In the genomic region with DNA sequence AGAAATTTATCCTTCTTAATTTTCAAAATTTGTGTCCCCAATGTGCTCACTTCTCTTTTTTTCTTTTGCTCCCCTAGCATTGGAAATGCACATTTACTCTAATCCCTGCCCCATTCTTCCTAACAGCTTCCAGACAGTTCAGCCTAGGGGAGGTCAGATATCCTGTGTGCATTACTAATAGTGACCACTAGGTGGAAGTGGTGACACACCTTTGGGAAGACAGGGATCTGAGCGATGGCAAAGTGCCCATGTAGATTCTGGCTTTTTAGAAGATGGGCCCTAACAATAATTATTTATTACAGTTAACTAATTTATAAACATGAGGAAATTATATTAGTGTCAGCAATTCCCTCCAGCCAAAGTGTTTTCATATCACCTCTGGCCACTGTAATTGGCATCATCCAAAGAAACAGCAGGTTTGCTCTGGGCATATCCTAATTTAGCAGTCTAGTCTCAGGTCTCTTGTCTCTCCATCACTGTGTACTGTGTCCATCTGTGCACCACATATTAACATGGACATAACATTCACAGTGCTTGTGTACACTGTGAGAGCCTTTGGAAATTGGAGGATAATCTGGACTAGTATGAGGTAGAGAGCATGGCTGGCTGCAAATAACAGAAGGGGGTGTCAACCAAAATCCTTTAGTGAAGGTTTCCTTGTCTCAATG, we compare ENCODE assay signal across 8 mouse cellular contexts. TPM values are rescaled to one million over a fixed set of nuclear protein-coding genes. Genes with fewer than 3 reads are reported as not detected.
DNase-seq lines count a peak whose midpoint lies in the region; ATAC-seq and TF ChIP-seq lines count a peak whose summit lies in the region.

No protein-coding gene starts in this region.

- H3K36me3 ChIP-seq in forebrain, postnatal 0 days (ENCODE audit: insufficient read depth): no peaks in the 10 kb centered on the region
- no peaks in the 10 kb centered on the region for H3K36me3 ChIP-seq in intestine, embryonic 14.5 days (ENCODE audit: control insufficient read depth, insufficient read depth, low read length)
- H3K36me3 ChIP-seq in stomach, postnatal 0 days (ENCODE audit: control insufficient read depth, insufficient read depth, low read length): no peaks in the 10 kb centered on the region

- no peak for TF ChIP-seq EP300 in stomach, postnatal 0 days (optimal IDR thresholded peaks at IDR 0.05)

- whole genome bisulfite sequencing in forebrain, postnatal 0 days: 5% methylated on average over 1 of the region's 1 CpGs
- 3% methylated on average over 1 of the region's 1 CpGs for WGBS in intestine, embryonic 14.5 days
- WGBS in stomach, postnatal 0 days: 10% methylated on average over 1 of the region's 1 CpGs

- H3K4me2 ChIP-seq in forebrain, postnatal 0 days (ENCODE audit: low read depth): no peak overlapping the region
- H3K4me2 ChIP-seq in intestine, embryonic 14.5 days (ENCODE audit: low read length): no peak overlapping the region
- no peak overlapping the region for H3K4me2 ChIP-seq in stomach, postnatal 0 days (replicated peaks; ENCODE audit: low read depth)

- intact Hi-C loops in left cerebral cortex, adult 2 months (cut with DNase I): loop anchor here (1.0 to 10.0 kb wide), 6 partner anchors 436 to 820 kb away; partner anchors contain the start of genes Casp2, Epha1 and Fam131b

- no peaks in the 10 kb centered on the region for H3K9me3 ChIP-seq in forebrain, postnatal 0 days (ENCODE audit: low read length)
- H3K9me3 ChIP-seq in intestine, embryonic 14.5 days (ENCODE audit: control insufficient read depth, low read length): no peaks in the 10 kb centered on the region
- no peaks in the 10 kb centered on the region for H3K9me3 ChIP-seq in stomach, postnatal 0 days (ENCODE audit: control insufficient read depth, low read length)

- peak; percentile 86 for ATAC-seq in forebrain, postnatal 0 days
- ATAC-seq in intestine, embryonic 14.5 days (replicated peaks; ENCODE audit: low FRiP score, low TSS enrichment, low read depth): peak; percentile 78
- no peak for ATAC-seq in stomach, postnatal 0 days (ENCODE audit: low FRiP score, low TSS enrichment)

- H3K27me3 ChIP-seq in forebrain, postnatal 0 days (ENCODE audit: insufficient read depth, low read length): no peaks in the 10 kb centered on the region
- no peaks in the 10 kb centered on the region for H3K27me3 ChIP-seq in intestine, embryonic 14.5 days (replicated peaks; ENCODE audit: control insufficient read depth, insufficient read depth, low read length)
- no peaks in the 10 kb centered on the region for H3K27me3 ChIP-seq in stomach, postnatal 0 days (ENCODE audit: control insufficient read depth, insufficient read depth, low read length)

- peak; percentile 40 for DNase-seq in urinary bladder, postnatal 25 days (ENCODE audit: low spot score)
- DNase-seq in urinary bladder, postnatal 4 days (ENCODE audit: low spot score in 2 of 2): no peak
- DNase-seq in cerebellum, adult 18-20 months: peak; percentile 52 to 64
- peak; percentile 85 for DNase-seq in forebrain, postnatal 0 days
- peak; percentile 62 for DNase-seq in intestine, embryonic 14.5 days (ENCODE audit: low spot score)
- DNase-seq in left cerebral cortex, adult 2 months (ENCODE audit: extremely low spot score in 1 of 2, low spot score in 2 of 2): peak; percentile 44 to 50
- DNase-seq in mesoderm, embryonic 11.5 days (ENCODE audit: low read depth, low spot score): peak; percentile 71
- peak; percentile 27 for DNase-seq in stomach, postnatal 0 days (ENCODE audit: low spot score)

- H3K9ac ChIP-seq in forebrain, postnatal 0 days: no peak overlapping the region
- H3K9ac ChIP-seq in intestine, embryonic 14.5 days (ENCODE audit: low read length): no peak overlapping the region
- no peak overlapping the region for H3K9ac ChIP-seq in stomach, postnatal 0 days (ENCODE audit: low read length)

- no peaks in the 10 kb centered on the region for H3K4me1 ChIP-seq in forebrain, postnatal 0 days (ENCODE audit: insufficient read depth)
- H3K4me1 ChIP-seq in intestine, embryonic 14.5 days (replicated peaks; ENCODE audit: control insufficient read depth, insufficient read depth, low read length): no peaks in the 10 kb centered on the region
- no peaks in the 10 kb centered on the region for H3K4me1 ChIP-seq in stomach, postnatal 0 days (replicated peaks; ENCODE audit: control insufficient read depth, insufficient read depth)

- no peak overlapping the region for H3K27ac ChIP-seq in forebrain, postnatal 0 days (ENCODE audit: low read depth, low read length)
- H3K27ac ChIP-seq in intestine, embryonic 14.5 days (ENCODE audit: low read depth): no peak overlapping the region
- no peak overlapping the region for H3K27ac ChIP-seq in left cerebral cortex, adult 2 months
- no peak overlapping the region for H3K27ac ChIP-seq in stomach, postnatal 0 days (replicated peaks)

- TF ChIP-seq CTCF in forebrain, postnatal 0 days (IDR thresholded peaks at IDR 0.05; ENCODE audit: low read depth): peak; percentile 92
- peak; percentile 95 for TF ChIP-seq CTCF in left cerebral cortex, adult 2 months (IDR thresholded peaks at IDR 0.05)
- peak; percentile 93 for TF ChIP-seq CTCF in stomach, postnatal 0 days (IDR thresholded peaks at IDR 0.05; ENCODE audit: low read depth)

- no peak overlapping the region for H3K4me3 ChIP-seq in forebrain, postnatal 0 days (ENCODE audit: low read depth, low read length)
- H3K4me3 ChIP-seq in intestine, embryonic 14.5 days (ENCODE audit: low read depth, low read length): no peak overlapping the region
- no peak overlapping the region for H3K4me3 ChIP-seq in left cerebral cortex, adult 2 months
- no peak overlapping the region for H3K4me3 ChIP-seq in stomach, postnatal 0 days (ENCODE audit: low read depth, low read length)

RNA-seq across cellular contexts. Expression of gene Olfr459, which starts 13.1 kb away (rescaled TPM):
- total RNA-seq in forebrain, postnatal 0 days (2014; rRNA removed): not detected in 2 replicates
- polyA plus RNA-seq in forebrain, postnatal 0 days (2015; fragmentation: Nextera tagmentation; extraction: Ambion mirVana): not detected in 2 replicates
- polyA plus RNA-seq in intestine, embryonic 14.5 days (2014; fragmentation: Nextera tagmentation; extraction: Ambion mirVana): 0.04 TPM in 1 of 2 replicates, not detected in the other
- not detected for total RNA-seq in left cerebral cortex, adult 2 months (2021)
- polyA plus RNA-seq in stomach, postnatal 0 days (2015; fragmentation: Nextera tagmentation; extraction: Ambion mirVana): not detected in 2 replicates

RNA-seq across cellular contexts. Expression of gene Kel, which starts 57.7 kb away (rescaled TPM):
- not detected in 2 replicates for total RNA-seq in forebrain, postnatal 0 days (2014; rRNA removed)
- not detected in 2 replicates for polyA plus RNA-seq in forebrain, postnatal 0 days (2015; fragmentation: Nextera tagmentation; extraction: Ambion mirVana)
- 0.64 and 1.7 TPM in 2 replicates for polyA plus RNA-seq in intestine, embryonic 14.5 days (2014; fragmentation: Nextera tagmentation; extraction: Ambion mirVana)
- not detected for total RNA-seq in left cerebral cortex, adult 2 months (2021)
- polyA plus RNA-seq in stomach, postnatal 0 days (2015; fragmentation: Nextera tagmentation; extraction: Ambion mirVana): 0.29 and 0.45 TPM in 2 replicates

Comparison
In these comparisons a context has a peak if more than half of its experiments do, and no peak if none do; other contexts are left out.
1. DNase-seq: peak in urinary bladder, postnatal 25 days (single experiment), cerebellum, adult 18-20 months (2 of 2), forebrain, postnatal 0 days (single experiment), intestine, embryonic 14.5 days (single experiment), left cerebral cortex, adult 2 months (2 of 2), mesoderm, embryonic 11.5 days (single experiment) and stomach, postnatal 0 days (single experiment); none in urinary bladder, postnatal 4 days (0 of 2).
2. Peak in every context shown above with its lines, with median percentiles within 50 percentile points of each other: CTCF ChIP-seq.